8 mouse cellular contexts compared by ENCODE assay signal in genomic region chr13:119462596-119463560, GRCm38 (mm10). TPM values are rescaled to one million over a fixed set of nuclear protein-coding genes. Genes with fewer than 3 reads are reported as not detected.
DNase-seq lines count a peak whose midpoint lies in the region; ATAC-seq and TF ChIP-seq lines count a peak whose summit lies in the region.

Gene 4833420G17Rik (plus strand): TSS chr13:119462768.

- no peak for TF ChIP-seq CTCF in E14TG2a.4 (conservative IDR thresholded peaks at IDR 0.05; ENCODE audit: low read length)
- TF ChIP-seq CTCF in heart, postnatal 0 days (IDR thresholded peaks at IDR 0.05; ENCODE audit: low read depth), result no peak
- TF ChIP-seq CTCF in testis, adult 2 months (IDR thresholded peaks at IDR 0.05; ENCODE audit: control insufficient read depth, insufficient read depth, insufficient replicate concordance, low read depth, low read length), result no peak

- peak; percentile 84 for TF ChIP-seq POLR2A in testis, adult 2 months (IDR thresholded peaks at IDR 0.05; ENCODE audit: control insufficient read depth, low read depth, low read length)

- H3K27ac ChIP-seq in forebrain, embryonic 12.5 days, result peak within 1 kb of the TSS; percentile 80
- peak within 1 kb of the TSS; percentile 81 for H3K27ac ChIP-seq in heart, postnatal 0 days (ENCODE audit: low read depth)
- H3K27ac ChIP-seq in liver, embryonic 16.5 days (ENCODE audit: low read length), result peak within 1 kb of the TSS; percentile 84
- H3K27ac ChIP-seq in neural tube, embryonic 13.5 days (replicated peaks), result peak within 1 kb of the TSS; percentile 84
- peak within 1 kb of the TSS; percentile 97 for H3K27ac ChIP-seq in testis, adult 2 months (ENCODE audit: control insufficient read depth, insufficient read depth, low read depth, low read length)

- TF ChIP-seq EP300 in heart, postnatal 0 days (IDR thresholded peaks at IDR 0.05; ENCODE audit: low read depth), result no peak

- peak; percentile 98 for ATAC-seq in forebrain, embryonic 12.5 days (ENCODE audit: low FRiP score)
- ATAC-seq in heart, postnatal 0 days (ENCODE audit: insufficient read depth, low read depth), result peak; percentile 94
- peak; percentile 99 for ATAC-seq in liver, embryonic 16.5 days (ENCODE audit: low read depth)
- ATAC-seq in neural tube, embryonic 13.5 days (ENCODE audit: low read depth), result peak; percentile 98

- WGBS in forebrain, embryonic 12.5 days, result 7% methylated on average over 57 of the region's 57 CpGs
- WGBS in heart, postnatal 0 days, result 2% methylated on average over 57 of the region's 57 CpGs
- 6% methylated on average over 57 of the region's 57 CpGs for WGBS in liver, embryonic 16.5 days (ENCODE audit: insufficient replicate concordance)
- 9% methylated on average over 57 of the region's 57 CpGs for whole genome bisulfite sequencing in neural tube, embryonic 13.5 days

- H3K9ac ChIP-seq in forebrain, embryonic 12.5 days, result peak within 1 kb of the TSS; percentile 84
- peak within 1 kb of the TSS; percentile 61 for H3K9ac ChIP-seq in heart, postnatal 0 days (replicated peaks; ENCODE audit: low read depth, low read length)
- peak within 1 kb of the TSS; percentile 70 for H3K9ac ChIP-seq in liver, embryonic 16.5 days (ENCODE audit: low read depth, low read length)
- peak within 1 kb of the TSS; percentile 89 for H3K9ac ChIP-seq in neural tube, embryonic 13.5 days

- DNase-seq in c-Kit-positive CD71-positive TER-119-positive erythroid progenitor cells, embryonic 14.5 days (ENCODE audit: low spot score), result peak; percentile 91
- DNase-seq in heart, postnatal 0 days (ENCODE audit: low spot score), result peak; percentile 93
- peak; percentile 90 to 93 for DNase-seq in kidney, postnatal 4 days

- peak within 1 kb of the TSS; percentile 74 for H3K4me2 ChIP-seq in forebrain, embryonic 12.5 days
- H3K4me2 ChIP-seq in heart, postnatal 0 days (ENCODE audit: low read depth, low read length), result peak within 1 kb of the TSS; percentile 74
- peak within 1 kb of the TSS; percentile 83 for H3K4me2 ChIP-seq in liver, embryonic 16.5 days (ENCODE audit: low read depth, low read length)
- peak within 1 kb of the TSS; percentile 85 for H3K4me2 ChIP-seq in neural tube, embryonic 13.5 days

- peak within 1 kb of the TSS; percentile 84 for H3K4me3 ChIP-seq in E14TG2a.4 (replicated peaks; ENCODE audit: low read length)
- H3K4me3 ChIP-seq in forebrain, embryonic 12.5 days (replicated peaks), result peak within 1 kb of the TSS; percentile 77
- peak within 1 kb of the TSS; percentile 86 for H3K4me3 ChIP-seq in heart, postnatal 0 days (ENCODE audit: low read depth, low read length)
- H3K4me3 ChIP-seq in liver, embryonic 16.5 days (ENCODE audit: low read depth, low read length), result peak within 1 kb of the TSS; percentile 75
- H3K4me3 ChIP-seq in neural tube, embryonic 13.5 days, result peak within 1 kb of the TSS; percentile 81
- peak within 1 kb of the TSS; percentile 99 for H3K4me3 ChIP-seq in testis, adult 2 months (ENCODE audit: control insufficient read depth, low read depth, low read length)

- peaks cover 24% of the 10 kb centered on the region for H3K4me1 ChIP-seq in E14TG2a.4 (replicated peaks; ENCODE audit: low read depth, low read length)
- peaks cover 19% of the 10 kb centered on the region for H3K4me1 ChIP-seq in forebrain, embryonic 12.5 days
- peaks cover 16% of the 10 kb centered on the region for H3K4me1 ChIP-seq in heart, postnatal 0 days (ENCODE audit: control insufficient read depth, insufficient read depth)
- H3K4me1 ChIP-seq in liver, embryonic 16.5 days (ENCODE audit: control insufficient read depth, low read depth, low read length), result peaks cover 9% of the 10 kb centered on the region
- H3K4me1 ChIP-seq in neural tube, embryonic 13.5 days (replicated peaks), result peaks cover 32% of the 10 kb centered on the region
- H3K4me1 ChIP-seq in testis, adult 2 months (ENCODE audit: control insufficient read depth, insufficient read depth, low read length), result peaks cover 5% of the 10 kb centered on the region; the same call in 1 of the 2 replicates

- no peaks in the 10 kb centered on the region for H3K9me3 ChIP-seq in E14TG2a.4 (ENCODE audit: low read length)
- no peaks in the 10 kb centered on the region for H3K9me3 ChIP-seq in forebrain, embryonic 12.5 days
- H3K9me3 ChIP-seq in heart, postnatal 0 days (replicated peaks; ENCODE audit: control insufficient read depth, low read length), result no peaks in the 10 kb centered on the region
- H3K9me3 ChIP-seq in liver, embryonic 16.5 days (replicated peaks; ENCODE audit: control insufficient read depth, low read length), result no peaks in the 10 kb centered on the region
- no peaks in the 10 kb centered on the region for H3K9me3 ChIP-seq in neural tube, embryonic 13.5 days

- peaks cover 36% of the 10 kb centered on the region for H3K36me3 ChIP-seq in E14TG2a.4 (ENCODE audit: insufficient read depth, low read length)
- H3K36me3 ChIP-seq in forebrain, embryonic 12.5 days (replicated peaks), result peaks cover 33% of the 10 kb centered on the region
- peaks cover 36% of the 10 kb centered on the region for H3K36me3 ChIP-seq in heart, postnatal 0 days (replicated peaks; ENCODE audit: control insufficient read depth, insufficient read depth, low read length)
- H3K36me3 ChIP-seq in liver, embryonic 16.5 days (ENCODE audit: control insufficient read depth, insufficient read depth), result no peaks in the 10 kb centered on the region; the same call in 1 of the 2 replicates
- H3K36me3 ChIP-seq in neural tube, embryonic 13.5 days, result peaks cover 36% of the 10 kb centered on the region
- no peaks in the 10 kb centered on the region; the same call in 1 of the 2 replicates for H3K36me3 ChIP-seq in testis, adult 2 months (ENCODE audit: control insufficient read depth, insufficient read depth, low read length)

- H3K27me3 ChIP-seq in E14TG2a.4 (ENCODE audit: insufficient read depth, low read length), result no peaks in the 10 kb centered on the region
- no peaks in the 10 kb centered on the region for H3K27me3 ChIP-seq in forebrain, embryonic 12.5 days
- no peaks in the 10 kb centered on the region for H3K27me3 ChIP-seq in heart, postnatal 0 days (ENCODE audit: control insufficient read depth, insufficient read depth, low read length)
- no peaks in the 10 kb centered on the region for H3K27me3 ChIP-seq in liver, embryonic 16.5 days (ENCODE audit: control insufficient read depth, insufficient read depth, low read depth, low read length)
- H3K27me3 ChIP-seq in neural tube, embryonic 13.5 days, result no peaks in the 10 kb centered on the region
- H3K27me3 ChIP-seq in testis, adult 2 months (ENCODE audit: control insufficient read depth, insufficient read depth, low read length), result no peaks in the 10 kb centered on the region

RNA-seq across cellular contexts. Expression of gene 4833420G17Rik, which starts in this region (rescaled TPM):
- 112 and 119 TPM in 2 replicates for polyA plus RNA-seq in forebrain, embryonic 12.5 days (2016; fragmentation: Nextera tagmentation; extraction: Ambion mirVana)
- 18.4 and 40.8 TPM in 2 replicates for total RNA-seq in heart, postnatal 0 days (2014; rRNA removed; ENCODE audit: low replicate concordance)
- 26.6 and 28.1 TPM in 2 replicates for polyA plus RNA-seq in heart, postnatal 0 days (2015; fragmentation: Nextera tagmentation; extraction: Ambion mirVana)
- 19.8 and 22.2 TPM in 2 replicates for polyA plus RNA-seq in liver, embryonic 16.5 days (2015; fragmentation: Nextera tagmentation; extraction: Ambion mirVana)
- 96.3 and 106 TPM in 2 replicates for polyA plus RNA-seq in neural tube, embryonic 13.5 days (2015; fragmentation: Nextera tagmentation; extraction: Ambion mirVana)
- polyA plus RNA-seq in testis, adult 2 months (2012; rRNA removed), result 19.4 and 36.1 TPM in 2 replicates

Comparison
In these comparisons a context has a peak if more than half of its experiments do, and no peak if none do; other contexts are left out.
1. Peak in every context shown above with its lines: DNase-seq, ATAC-seq, H3K4me3 ChIP-seq and H3K27ac ChIP-seq.